Mouse (Mus musculus) limb, embryonic 11.5 days (tissue): ENCODE data around the gene Lrrc56. TPM values are rescaled to one million over a fixed set of nuclear protein-coding genes. Genes with fewer than 3 reads are reported as not detected.

ENCODE experiments used
- ATAC-seq: fragments of 200-750 bp; cut with Nextera tagmentation; 2 replicates; pipeline ENCODE4 v1.8.0; 2017; ENCODE audit warnings: low read depth; ENCODE audit not compliant: insufficient number of reproducible peaks, low FRiP score, low TSS enrichment
- DNase-seq: peaks from one replicate; pipeline ENCODE4 v3.0.0-alpha.2; 2015; ENCODE audit warnings: low spot score
- H3K27ac ChIP-seq: fragments of 300-500 bp; sonication (generic); replicated peaks from 2 replicates; pipeline ENCODE4 v1.5.1; 2014; ENCODE audit warnings: low read depth, mild to moderate bottlenecking, low read length
- H3K27me3 ChIP-seq: fragments of 300-500 bp; sonication (generic); 2 replicates; pipeline ENCODE4 v1.6.1; 2014; ENCODE audit warnings: mild to moderate bottlenecking, low read length, mixed read lengths; ENCODE audit not compliant: control insufficient read depth, insufficient read depth
- H3K36me3 ChIP-seq: fragments of 300-500 bp; sonication (generic); 2 replicates; pipeline ENCODE4 v1.6.1; 2014; ENCODE audit warnings: mild to moderate bottlenecking, low read length, moderate library complexity, mixed read lengths; ENCODE audit not compliant: control insufficient read depth, insufficient read depth
- H3K4me1 ChIP-seq: fragments of 300-500 bp; sonication (generic); 2 replicates; pipeline ENCODE4 v1.6.1; 2014; ENCODE audit warnings: low read length, mixed read lengths; ENCODE audit not compliant: control insufficient read depth, insufficient read depth
- H3K4me2 ChIP-seq: fragments of 300-500 bp; sonication (generic); 2 replicates; pipeline ENCODE4 v1.6.1; 2014; ENCODE audit warnings: low read depth, mild to moderate bottlenecking, moderate library complexity; ENCODE audit not compliant: severe bottlenecking
- H3K4me3 ChIP-seq: fragments of 300-500 bp; sonication (generic); 2 replicates; pipeline ENCODE4 v1.5.1; 2014; ENCODE audit warnings: low read depth, low read length
- H3K9ac ChIP-seq: fragments of 300-500 bp; sonication (generic); 2 replicates; pipeline ENCODE4 v1.6.1; 2014; ENCODE audit warnings: mild to moderate bottlenecking, low read length
- H3K9me3 ChIP-seq: fragments of 300-500 bp; sonication (generic); 2 replicates; pipeline ENCODE4 v1.6.1; 2016; ENCODE audit warnings: low read length; ENCODE audit not compliant: control insufficient read depth
- WGBS: fragments of 180-500 bp; shearing (Covaris S2); extraction: QIAGEN DNeasy Blood & Tissue Kit; methylation state at CpG from one replicate; pipeline ENCODE4 v1.1.7; 2014; 5-methylcytosine and 5-hydroxymethylcytosine counted together
- polyA plus RNA-seq: library from polyadenylated mRNA; unstranded; fragments of >200 nt; fragmentation: Nextera tagmentation; extraction: Ambion mirVana; gene quantifications from 2 replicates; pipeline ENCODE4 v1.2.1, GENCODE M21; 2014

Lrrc56 gene
- polyA plus RNA-seq, 1 experiment from 2014 or later = 11.7 TPM

- ATAC-seq = peak; percentile 32; the same call in 1 of the 2 replicates
Observed at GRCm38 (mm10) chr7:141194830-141195229, 873 bp downstream of the Lrrc56 start.

GRCm38 (mm10) chr7:141195754-141196153 lies 1.8 kb downstream of the Lrrc56 start:
- no peaks in the 10 kb centered on the region for H3K9me3 ChIP-seq
- no peak overlapping the region for H3K9ac ChIP-seq
- no peak for ATAC-seq
- H3K4me1 ChIP-seq = peaks cover 8% of the 10 kb centered on the region
- H3K27me3 ChIP-seq = no peaks in the 10 kb centered on the region
- H3K4me3 ChIP-seq = no peak overlapping the region
- H3K27ac ChIP-seq = no peak overlapping the region
- WGBS = 97% methylated on average over 2 of the region's 2 CpGs
- DNase-seq = no peak
- H3K36me3 ChIP-seq = peaks cover 8% of the 10 kb centered on the region
- H3K4me2 ChIP-seq = peak overlapping the region; percentile 92; the same call in 1 of the 2 replicates

More at GRCm38 (mm10) chr7:141194830-141195229, 873 bp downstream of the Lrrc56 start:
- Histone ChIP-seq H3K4me3 (peak overlapping the region; percentile 89), H3K9me3 (no peaks in the 10 kb centered on the region), H3K9ac (peak overlapping the region; percentile 32; the same call in 1 of the 2 replicates), H3K4me2 (peak overlapping the region; percentile 92), H3K27me3 (no peaks in the 10 kb centered on the region), H3K4me1 (peaks cover 8% of the 10 kb centered on the region), H3K27ac (no peak overlapping the region; the same call in none of the 2 replicates), H3K36me3 (peaks cover 16% of the 10 kb centered on the region)
- DNase-seq = peak; percentile 98
- WGBS = under 1% methylated on average over 28 of the region's 28 CpGs

- no peak overlapping the region for H3K27ac ChIP-seq
- H3K27me3 ChIP-seq = no peaks in the 10 kb centered on the region
- peaks cover 3% of the 10 kb centered on the region; the same call in 1 of the 2 replicates for H3K36me3 ChIP-seq
- no peaks in the 10 kb centered on the region for H3K9me3 ChIP-seq
- DNase-seq (no peak), ATAC-seq (no peak)
- H3K4me3 ChIP-seq = no peak overlapping the region
- WGBS = 86% methylated on average over 8 of the region's 8 CpGs
- no peak overlapping the region for H3K9ac ChIP-seq
- peaks cover 8% of the 10 kb centered on the region for H3K4me1 ChIP-seq
- no peak overlapping the region for H3K4me2 ChIP-seq
Observed at GRCm38 (mm10) chr7:141196619-141197282, 2.8 kb downstream of the Lrrc56 start.

- ATAC-seq (no peak), DNase-seq (no peak)
- Histone ChIP-seq H3K4me1 (peaks cover 2% of the 10 kb centered on the region; the same call in 1 of the 2 replicates), H3K4me3 (no peak overlapping the region), H3K27ac (no peak overlapping the region), H3K27me3 (no peaks in the 10 kb centered on the region), H3K4me2 (no peak overlapping the region), H3K36me3 (no peaks in the 10 kb centered on the region), H3K9ac (no peak overlapping the region), H3K9me3 (no peaks in the 10 kb centered on the region)
- 95% methylated on average over 4 of the region's 4 CpGs for WGBS
Observed at GRCm38 (mm10) chr7:141198121-141198520, 4.2 kb downstream of the Lrrc56 start.

- no peaks in the 10 kb centered on the region for H3K36me3 ChIP-seq
- no peak for ATAC-seq
- 87% methylated on average over 3 of the region's 3 CpGs for WGBS
Observed at GRCm38 (mm10) chr7:141204546-141204945, 10.6 kb downstream of the Lrrc56 start.

GRCm38 (mm10) chr7:141205504-141205903 lies 11.5 kb downstream of the Lrrc56 start:
- H3K9me3 ChIP-seq = no peaks in the 10 kb centered on the region
- H3K36me3 ChIP-seq = no peaks in the 10 kb centered on the region
- DNase-seq (no peak), ATAC-seq (no peak)
- H3K27ac ChIP-seq = no peak overlapping the region
- H3K27me3 ChIP-seq = no peaks in the 10 kb centered on the region
- no peak overlapping the region for H3K9ac ChIP-seq
- no peak overlapping the region for H3K4me3 ChIP-seq
- H3K4me2 ChIP-seq = no peak overlapping the region
- H3K4me1 ChIP-seq = no peaks in the 10 kb centered on the region
- 90% methylated on average over 5 of the region's 5 CpGs for WGBS

More at GRCm38 (mm10) chr7:141204546-141204945, 10.6 kb downstream of the Lrrc56 start:
- no peaks in the 10 kb centered on the region for H3K4me1 ChIP-seq
- H3K4me2 ChIP-seq = no peak overlapping the region
- no peak overlapping the region for H3K4me3 ChIP-seq
- H3K9ac ChIP-seq = no peak overlapping the region
- H3K27me3 ChIP-seq = no peaks in the 10 kb centered on the region
- no peak for DNase-seq
- no peak overlapping the region for H3K27ac ChIP-seq
- no peaks in the 10 kb centered on the region for H3K9me3 ChIP-seq

- DNase-seq = no peak
- 92% methylated on average over 18 of the region's 18 CpGs for WGBS
- no peak overlapping the region for H3K27ac ChIP-seq
Observed at GRCm38 (mm10) chr7:141206182-141206937, 12.4 kb downstream of the Lrrc56 start.

GRCm38 (mm10) chr7:141209526-141209925 lies 15.6 kb downstream of the Lrrc56 start:
- Histone ChIP-seq H3K4me3 (no peak overlapping the region), H3K4me2 (no peak overlapping the region), H3K27me3 (no peaks in the 10 kb centered on the region), H3K9ac (no peak overlapping the region), H3K9me3 (no peaks in the 10 kb centered on the region), H3K4me1 (no peaks in the 10 kb centered on the region), H3K36me3 (no peaks in the 10 kb centered on the region), H3K27ac (no peak overlapping the region)
- no peak for ATAC-seq
- 83% methylated on average over 3 of the region's 3 CpGs for WGBS
- DNase-seq = no peak

More at GRCm38 (mm10) chr7:141206182-141206937, 12.4 kb downstream of the Lrrc56 start:
- Histone ChIP-seq H3K9ac (no peak overlapping the region), H3K4me3 (no peak overlapping the region), H3K27me3 (no peaks in the 10 kb centered on the region), H3K9me3 (no peaks in the 10 kb centered on the region), H3K4me2 (no peak overlapping the region), H3K4me1 (no peaks in the 10 kb centered on the region), H3K36me3 (no peaks in the 10 kb centered on the region)
- ATAC-seq = no peak
